Mouse (Mus musculus): ENCODE data around the gene Tmem81. TPM values are rescaled to one million over a fixed set of nuclear protein-coding genes. Genes with fewer than 3 reads are reported as not detected.

Gene Tmem81
- total RNA-seq (2023; ENCODE audit: inconsistent age): 11.5 to 13.3 TPM (median 12.3 TPM) in 4 replicates

GRCm38 (mm10) chr1:132506058-132506457 lies at the start of gene Tmem81:
Tmem81 (plus strand) TSS chr1:132506230.

GRCm38 (mm10) chr1:132476928-132477691 lies 28.9 kb upstream of the Tmem81 start, which contains the start of gene Rbbp5:
Rbbp5 (plus strand) TSS chr1:132477365.

GRCm38 (mm10) chr1:132542762-132543306 lies 36.8 kb downstream of the Tmem81 start, which contains the start of gene Cntn2:
Cntn2 (minus strand) TSS chr1:132543256.

Other genes starting within 250 kb of the Tmem81 start
- 0.12 to 0.13 TPM (median 0.12 TPM) in 3 of 4 replicates, not detected in the other for gene Klhdc8a, start 207.6 kb upstream of the Tmem81 start, total RNA-seq (2023; ENCODE audit: inconsistent age)
- 119 to 125 TPM (median 122 TPM) in 4 replicates for gene Nuak2, start 190.1 kb upstream of the Tmem81 start, total RNA-seq (2023; ENCODE audit: inconsistent age)
- gene Tmcc2, start 114.9 kb upstream of the Tmem81 start, total RNA-seq (2023; ENCODE audit: inconsistent age): 0.24 to 0.87 TPM (median 0.66 TPM) in 4 replicates
- 21.6 to 26.0 TPM (median 24.0 TPM) in 4 replicates for gene Dstyk, start 88.7 kb upstream of the Tmem81 start, total RNA-seq (2023; ENCODE audit: inconsistent age)
- 51.6 to 66.4 TPM (median 52.5 TPM) in 4 replicates for gene Rbbp5, start 28.9 kb upstream of the Tmem81 start, total RNA-seq (2023; ENCODE audit: inconsistent age)
- gene Cntn2, start 37.0 kb downstream of the Tmem81 start, total RNA-seq (2023; ENCODE audit: inconsistent age): 7.8 to 14.7 TPM (median 12.6 TPM) in 4 replicates
- 0.06 to 0.19 TPM (median 0.11 TPM) in 4 replicates for gene Nfasc, start 235.6 kb downstream of the Tmem81 start, total RNA-seq (2023; ENCODE audit: inconsistent age)